In the genomic region with DNA sequence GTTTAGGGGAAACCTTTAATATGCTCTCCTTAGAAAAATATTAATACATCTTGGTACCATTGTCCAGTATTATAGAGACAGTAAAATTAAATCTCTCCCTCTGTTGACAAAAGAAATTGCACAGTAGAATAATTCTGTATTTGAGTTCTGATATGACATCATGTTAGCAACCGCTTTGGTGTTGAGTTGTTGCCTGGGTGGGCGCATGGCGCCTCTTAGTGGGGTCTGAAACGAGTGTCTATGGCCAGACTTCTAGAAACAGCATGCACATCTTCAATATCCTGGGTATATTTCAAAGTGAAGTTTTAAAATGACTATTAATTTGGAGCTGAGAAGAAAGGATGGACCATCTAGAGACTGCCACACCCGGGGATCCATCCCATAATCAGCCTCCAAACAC, we compare ENCODE assay signal across 1 mouse cellular context.
TF ChIP-seq lines count a peak whose summit lies in the region.

No protein-coding gene starts in this region.

TF ChIP-seq in CH12.LX, 34 proteins besides CTCF, POLR2A, EP300 and RAD21 (continued from another document):
- TF ChIP-seq UBTF (IDR thresholded peaks at IDR 0.05; ENCODE audit: low read depth, low read length) (no peak), HCFC1 (IDR thresholded peaks at IDR 0.05; ENCODE audit: low read depth, low read length) (no peak), ZNF384 (IDR thresholded peaks at IDR 0.05; ENCODE audit: low read depth, low read length) (no peak), GABPA (IDR thresholded peaks at IDR 0.05; ENCODE audit: insufficient replicate concordance, low read depth, low read length) (no peak), MXI1 (IDR thresholded peaks at IDR 0.05; ENCODE audit: low read depth, low read length) (no peak), ZC3H11A (IDR thresholded peaks at IDR 0.05; ENCODE audit: low read depth, low read length) (no peak), ELF1 (IDR thresholded peaks at IDR 0.05; ENCODE audit: low read depth, low read length) (no peak), TBP (conservative IDR thresholded peaks at IDR 0.05; ENCODE audit: low read depth, low read length) (no peak), NELFE (IDR thresholded peaks at IDR 0.05; ENCODE audit: low read depth, low read length) (no peak), MAZ (IDR thresholded peaks at IDR 0.05; ENCODE audit: low read depth, low read length) (no peak), JUND (conservative IDR thresholded peaks at IDR 0.05; ENCODE audit: low read depth, low read length) (no peak), CHD1 (IDR thresholded peaks at IDR 0.05; ENCODE audit: low read depth, low read length) (no peak)
